Comparison of ENCODE assay signal across 25 mouse cellular contexts in the genomic region with DNA sequence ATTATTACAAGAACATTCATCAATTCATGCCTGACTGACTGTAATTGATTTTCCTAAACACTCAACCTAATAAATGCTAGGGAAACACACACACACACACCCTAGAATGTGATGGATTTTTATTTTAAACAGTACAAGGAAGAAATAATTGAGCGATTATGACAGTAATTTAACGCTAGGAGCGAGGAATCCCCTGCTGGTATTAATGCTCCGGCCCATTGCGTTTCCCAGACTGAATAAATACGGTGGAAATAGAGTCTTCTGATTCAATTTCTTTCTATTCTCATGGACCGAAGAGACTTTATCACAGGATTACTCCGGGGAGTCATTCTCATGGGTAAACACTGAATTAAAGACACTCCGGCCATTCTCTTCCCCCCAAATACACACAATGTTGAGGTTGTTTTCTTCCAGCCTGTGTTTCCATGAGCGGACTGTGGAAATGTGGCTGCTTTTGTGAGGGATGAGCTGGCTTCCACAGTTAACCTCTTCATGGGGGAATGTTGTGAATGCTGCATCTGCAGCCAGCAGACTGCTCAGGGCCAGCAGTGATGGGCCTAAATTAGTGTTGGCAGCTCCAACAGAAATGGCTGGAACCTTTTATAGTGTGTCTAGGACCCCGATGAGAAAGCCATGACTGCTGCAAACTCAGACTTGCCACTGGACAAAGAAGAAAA.
DNase-seq lines count a peak whose midpoint lies in the region; ATAC-seq and TF ChIP-seq lines count a peak whose summit lies in the region.
"Had no signal": no experiment of that assay in that cellular context is flagged by ENCODE, and none has a peak within 500 bp of the region (broad histone marks: within the 10 kb centered on the region; RNA-seq: fewer than 3 reads in every experiment).

No protein-coding gene starts in this region.

- no peaks in the 10 kb centered on the region for H3K9me3 ChIP-seq in hindbrain, embryonic 12.5 days (replicated peaks)
- H3K9me3 ChIP-seq in hindbrain, embryonic 10.5 days: no peaks in the 10 kb centered on the region
- H3K9me3 ChIP-seq in forebrain, embryonic 15.5 days: no peaks in the 10 kb centered on the region
- H3K9me3 ChIP-seq in hindbrain, postnatal 0 days (ENCODE audit: low read length): no peaks in the 10 kb centered on the region
- H3K9me3 ChIP-seq in midbrain, postnatal 0 days (ENCODE audit: low read length): no peaks in the 10 kb centered on the region
- H3K9me3 ChIP-seq: embryonic facial prominence, embryonic 12.5 days; heart, embryonic 10.5 days; intestine, embryonic 15.5 days; limb, embryonic 10.5 days; liver, embryonic 15.5 days; lung, embryonic 15.5 days; stomach, embryonic 15.5 days had no signal

- H3K27ac ChIP-seq in hindbrain, embryonic 12.5 days: peak overlapping the region; percentile 76
- H3K27ac ChIP-seq in hindbrain, embryonic 10.5 days: no peak overlapping the region
- peak overlapping the region; percentile 9; the same call in 1 of the 2 replicates for H3K27ac ChIP-seq in forebrain, embryonic 15.5 days (replicated peaks)
- H3K27ac ChIP-seq in hindbrain, postnatal 0 days: peak overlapping the region; percentile 45
- 0 out of 2 replicates have a peak overlapping the region, but pooled peaks have one; percentile 47 for H3K27ac ChIP-seq in midbrain, postnatal 0 days (ENCODE audit: low read depth, low read length)
- H3K27ac ChIP-seq: embryonic facial prominence, embryonic 12.5 days; heart, embryonic 10.5 days; intestine, embryonic 15.5 days; limb, embryonic 10.5 days; liver, embryonic 15.5 days; lung, embryonic 15.5 days; stomach, embryonic 15.5 days had no signal

- peaks cover 48% of the 10 kb centered on the region for H3K36me3 ChIP-seq in hindbrain, embryonic 12.5 days
- H3K36me3 ChIP-seq in hindbrain, embryonic 10.5 days: peaks cover 95% of the 10 kb centered on the region
- peaks cover 15% of the 10 kb centered on the region; the same call in 1 of the 2 replicates for H3K36me3 ChIP-seq in forebrain, embryonic 15.5 days
- H3K36me3 ChIP-seq in hindbrain, postnatal 0 days (ENCODE audit: insufficient read depth, low read length): peaks cover 6% of the 10 kb centered on the region; the same call in 1 of the 2 replicates
- peaks cover 13% of the 10 kb centered on the region; the same call in 1 of the 2 replicates for H3K36me3 ChIP-seq in midbrain, postnatal 0 days (ENCODE audit: insufficient read depth, low read length)

- WGBS in hindbrain, embryonic 12.5 days: 72% methylated on average over 11 of the region's 11 CpGs
- 91% methylated on average over 11 of the region's 11 CpGs for WGBS in hindbrain, embryonic 10.5 days
- WGBS in forebrain, embryonic 15.5 days: 75% methylated on average over 11 of the region's 11 CpGs
- WGBS in hindbrain, postnatal 0 days: 42% methylated on average over 11 of the region's 11 CpGs
- WGBS in midbrain, postnatal 0 days: 56% methylated on average over 11 of the region's 11 CpGs

- no peak overlapping the region for H3K4me2 ChIP-seq in hindbrain, embryonic 12.5 days (replicated peaks)
- no peak overlapping the region for H3K4me2 ChIP-seq in forebrain, embryonic 15.5 days (replicated peaks)
- H3K4me2 ChIP-seq in hindbrain, postnatal 0 days (ENCODE audit: low read depth, low read length): no peak overlapping the region
- H3K4me2 ChIP-seq in midbrain, postnatal 0 days (ENCODE audit: low read depth, low read length, poor library complexity, severe bottlenecking): no peak overlapping the region
- H3K4me2 ChIP-seq: embryonic facial prominence, embryonic 12.5 days; intestine, embryonic 15.5 days; liver, embryonic 15.5 days; lung, embryonic 15.5 days; stomach, embryonic 15.5 days had no signal

- 0 out of 2 replicates have a peak, but pooled peaks have one; percentile 8 for TF ChIP-seq CTCF in hindbrain, postnatal 0 days (IDR thresholded peaks at IDR 0.05; ENCODE audit: low read depth)
- TF ChIP-seq CTCF in midbrain, postnatal 0 days (IDR thresholded peaks at IDR 0.05): no peak

- H3K9ac ChIP-seq in hindbrain, embryonic 12.5 days: no peak overlapping the region
- H3K9ac ChIP-seq in forebrain, embryonic 15.5 days (replicated peaks): no peak overlapping the region
- no peak overlapping the region for H3K9ac ChIP-seq in hindbrain, postnatal 0 days (replicated peaks; ENCODE audit: low read length)
- H3K9ac ChIP-seq in midbrain, postnatal 0 days (replicated peaks; ENCODE audit: low read length, poor library complexity, severe bottlenecking): no peak overlapping the region
- H3K9ac ChIP-seq: embryonic facial prominence, embryonic 12.5 days; intestine, embryonic 15.5 days; liver, embryonic 15.5 days; lung, embryonic 15.5 days; stomach, embryonic 15.5 days had no signal

- 0 out of 2 replicates have a peak, but pooled peaks cover 3% of the 10 kb centered on the region for H3K4me1 ChIP-seq in hindbrain, embryonic 12.5 days
- no peaks in the 10 kb centered on the region for H3K4me1 ChIP-seq in hindbrain, embryonic 10.5 days (replicated peaks)
- no peaks in the 10 kb centered on the region for H3K4me1 ChIP-seq in forebrain, embryonic 15.5 days
- no peaks in the 10 kb centered on the region for H3K4me1 ChIP-seq in hindbrain, postnatal 0 days (ENCODE audit: insufficient read depth, low read length)
- H3K4me1 ChIP-seq in midbrain, postnatal 0 days (ENCODE audit: insufficient read depth, low read length): no peaks in the 10 kb centered on the region
- H3K4me1 ChIP-seq: embryonic facial prominence, embryonic 12.5 days; heart, embryonic 10.5 days; intestine, embryonic 15.5 days; limb, embryonic 10.5 days; lung, embryonic 15.5 days; stomach, embryonic 15.5 days had no signal

- no peak for DNase-seq in hindbrain, embryonic 10.5 days (ENCODE audit: low spot score)
- DNase-seq in hindbrain, postnatal 0 days (ENCODE audit: low spot score): peak; percentile 45
- DNase-seq in midbrain, postnatal 0 days (ENCODE audit: low spot score): peak; percentile 42
- no peak for DNase-seq in gastrocnemius, adult 8-10 months (ENCODE audit: low spot score in 2 of 2)
- DNase-seq in urinary bladder, adult 18-20 months (ENCODE audit: low spot score in 2 of 2): no peak
- DNase-seq: adrenal gland, adult 8-10 months; cerebellum, adult 2 months; cerebellum, postnatal 25 days; gastrocnemius, postnatal 10 days; heart, postnatal 4 days; kidney, adult 8-10 months; kidney, postnatal 10 days; liver; thymus, postnatal 36 days had no signal

- peak; percentile 54; the same call in 1 of the 2 replicates for ATAC-seq in hindbrain, embryonic 12.5 days (ENCODE audit: low FRiP score)
- no peak for ATAC-seq in forebrain, embryonic 15.5 days (replicated peaks)
- ATAC-seq in hindbrain, postnatal 0 days: 0 out of 2 replicates have a peak, but pooled peaks have one; percentile 32
- no peak for ATAC-seq in midbrain, postnatal 0 days (ENCODE audit: low FRiP score)
- ATAC-seq in cerebellum, adult (ENCODE audit: insufficient number of reproducible peaks, low FRiP score, low TSS enrichment): no peak
- ATAC-seq: intestine, embryonic 15.5 days; Patski had no signal

- no peaks in the 10 kb centered on the region for H3K27me3 ChIP-seq in hindbrain, embryonic 12.5 days
- no peaks in the 10 kb centered on the region for H3K27me3 ChIP-seq in hindbrain, embryonic 10.5 days (ENCODE audit: insufficient read depth, poor library complexity, severe bottlenecking)
- H3K27me3 ChIP-seq in forebrain, embryonic 15.5 days: no peaks in the 10 kb centered on the region
- H3K27me3 ChIP-seq in hindbrain, postnatal 0 days (ENCODE audit: insufficient read depth, low read length): no peaks in the 10 kb centered on the region
- H3K27me3 ChIP-seq in midbrain, postnatal 0 days (ENCODE audit: insufficient read depth, low read length): no peaks in the 10 kb centered on the region
- H3K27me3 ChIP-seq: embryonic facial prominence, embryonic 12.5 days; intestine, embryonic 15.5 days; liver, embryonic 15.5 days; lung, embryonic 15.5 days; Patski; stomach, embryonic 15.5 days had no signal

- no peak overlapping the region for H3K4me3 ChIP-seq in hindbrain, embryonic 12.5 days
- no peak overlapping the region for H3K4me3 ChIP-seq in hindbrain, embryonic 10.5 days
- H3K4me3 ChIP-seq in forebrain, embryonic 15.5 days: no peak overlapping the region
- H3K4me3 ChIP-seq in hindbrain, postnatal 0 days (ENCODE audit: low read length): no peak overlapping the region
- no peak overlapping the region for H3K4me3 ChIP-seq in midbrain, postnatal 0 days (ENCODE audit: low read depth, low read length)
- H3K4me3 ChIP-seq: embryonic facial prominence, embryonic 12.5 days; heart, embryonic 10.5 days; intestine, embryonic 15.5 days; limb, embryonic 10.5 days; liver, embryonic 15.5 days; lung, embryonic 15.5 days; stomach, embryonic 15.5 days had no signal

Comparison
In these comparisons a context has a peak if more than half of its experiments do, and no peak if none do; other contexts are left out.
1. DNase-seq: peak in hindbrain, postnatal 0 days (single experiment) and midbrain, postnatal 0 days (single experiment); none in hindbrain, embryonic 10.5 days (single experiment), gastrocnemius, adult 8-10 months (0 of 2) and urinary bladder, adult 18-20 months (0 of 2).
2. ATAC-seq: peak in hindbrain, embryonic 12.5 days (single experiment) and hindbrain, postnatal 0 days (single experiment); none in forebrain, embryonic 15.5 days (single experiment), midbrain, postnatal 0 days (single experiment) and cerebellum, adult (single experiment).